Mouse (Mus musculus) gastrocnemius, adult 18-20 months (tissue): Measurements from ENCODE around the gene Fars2. TPM values are rescaled to one million over a fixed set of nuclear protein-coding genes. Genes with fewer than 3 reads are reported as not detected.

Experiments used
- DNase-seq: peaks from one replicate; pipeline ENCODE4 v3.0.0; 2021; ENCODE audit warnings: low spot score
- total RNA-seq, 2 experiments: library from RNA; stranded (reverse); gene quantifications; 2 replicates each; pipeline ENCODE4 v1.2.3; 2021

Fars2 gene
- total RNA-seq, 2 experiments from 2014 or later, result 34.7 to 36.1 TPM

DNA sequence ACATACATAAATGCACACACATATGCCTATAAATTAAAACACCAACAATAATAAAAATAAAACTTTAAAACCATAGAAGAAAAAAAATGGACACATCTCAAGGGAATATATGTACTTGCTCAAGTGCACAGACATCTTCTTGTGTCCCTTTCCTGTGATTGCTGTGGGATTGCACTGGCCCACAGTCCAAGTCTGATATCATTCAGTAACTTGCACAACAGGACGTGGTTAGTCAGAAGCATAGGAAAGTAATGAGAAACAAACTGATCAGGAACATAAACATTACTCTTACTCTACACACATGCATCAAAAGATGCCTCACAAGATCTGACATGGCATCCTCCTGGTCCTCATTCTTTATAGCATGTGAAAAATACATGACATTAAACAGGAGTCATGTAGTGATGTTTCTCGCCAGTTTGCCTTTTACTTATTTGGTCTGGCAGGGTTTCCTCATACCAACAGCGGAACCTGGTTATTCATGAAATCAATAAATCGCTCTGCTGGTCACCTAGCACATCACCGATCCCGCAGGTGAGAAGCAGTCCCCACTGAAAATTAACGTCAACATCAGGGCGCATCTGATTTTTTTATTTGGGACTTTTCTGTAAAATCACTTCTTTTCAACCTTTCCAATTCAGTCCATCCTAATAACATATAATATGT, 563.6 kb downstream of the Fars2 start:
- DNase-seq, result no peak

- DNase-seq, result no peak
These were observed 566.4 kb downstream of the Fars2 start for GRCm38 (mm10) chr13:36683581-36683980.

- DNase-seq, result no peak
These were observed 578.4 kb downstream of the Fars2 start for GRCm38 (mm10) chr13:36695516-36696201.

DNA sequence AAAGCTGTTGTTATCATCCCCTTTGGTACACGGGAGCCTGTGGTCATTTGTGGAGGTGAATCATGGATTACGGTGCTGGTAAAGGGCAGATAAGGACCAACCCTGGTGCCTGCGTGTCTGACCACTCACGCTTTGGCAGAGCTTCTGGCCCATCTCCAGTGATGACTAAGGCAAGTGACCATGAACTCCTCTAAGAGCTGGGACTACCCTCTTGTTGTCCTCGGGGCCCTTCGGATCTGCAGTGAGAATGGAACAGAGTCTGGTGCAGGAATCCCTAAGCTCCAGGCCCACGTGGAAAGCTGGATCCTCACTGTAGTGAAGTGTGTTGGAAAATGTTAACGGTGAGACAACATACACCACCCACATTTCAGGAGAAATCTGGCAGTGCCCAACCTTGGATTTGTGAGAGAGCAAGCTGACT, 579.1 kb downstream of the Fars2 start:
- peak; percentile 13 for DNase-seq

DNA sequence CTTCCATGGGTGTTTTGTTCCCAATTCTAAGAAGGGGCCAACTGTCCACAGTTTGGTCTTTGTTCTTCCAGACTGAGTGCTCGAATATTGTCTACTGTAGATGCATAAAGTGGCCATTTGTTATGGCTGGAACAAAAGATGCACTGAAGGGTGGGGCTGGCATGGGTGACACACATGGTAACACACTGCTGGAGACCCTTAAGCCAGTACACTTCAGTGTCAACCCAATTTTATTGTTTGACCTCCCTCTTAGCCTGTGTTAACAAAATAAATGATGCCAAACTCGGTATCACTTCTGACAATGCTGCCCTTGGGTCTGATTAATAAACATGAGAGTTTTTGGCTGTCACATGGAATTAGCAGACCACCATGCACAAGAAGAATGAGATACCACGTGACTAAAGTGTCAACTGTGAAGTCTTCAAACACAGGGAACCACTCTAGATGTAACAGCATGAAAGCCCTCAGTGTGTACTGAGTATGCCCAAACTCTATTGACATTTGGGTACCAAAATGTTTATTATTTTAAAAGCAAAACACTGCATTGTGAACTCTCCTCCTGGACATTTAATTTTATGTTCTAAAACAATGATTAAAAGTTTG, 590.0 kb downstream of the Fars2 start:
- no peak for DNase-seq

- DNase-seq, result no peak
These were observed 596.9 kb downstream of the Fars2 start for GRCm38 (mm10) chr13:36714101-36714500.

GRCm38 (mm10) chr13:36716708-36717107, 599.5 kb downstream of the Fars2 start:
- no peak for DNase-seq

DNA sequence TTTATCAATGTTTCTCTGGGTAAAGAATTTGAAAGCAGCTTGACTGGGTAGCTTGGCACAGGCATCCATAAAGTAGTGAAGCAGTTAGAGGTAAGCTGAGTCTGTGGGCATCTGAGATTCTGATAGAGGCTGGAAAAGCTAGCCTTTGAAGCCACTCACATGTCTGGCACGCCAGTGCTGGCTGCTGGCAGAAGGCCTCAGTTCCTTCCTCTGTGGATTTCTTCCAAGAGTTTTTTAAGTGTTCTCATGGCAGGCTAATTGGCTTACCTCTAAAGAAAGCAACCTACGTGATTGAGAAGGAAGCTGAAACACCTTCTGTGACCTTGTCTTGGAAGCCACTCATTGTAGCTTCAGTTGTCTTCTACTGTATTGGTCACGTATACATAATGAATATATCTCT, 600.2 kb downstream of the Fars2 start:
- no peak for DNase-seq

DNA sequence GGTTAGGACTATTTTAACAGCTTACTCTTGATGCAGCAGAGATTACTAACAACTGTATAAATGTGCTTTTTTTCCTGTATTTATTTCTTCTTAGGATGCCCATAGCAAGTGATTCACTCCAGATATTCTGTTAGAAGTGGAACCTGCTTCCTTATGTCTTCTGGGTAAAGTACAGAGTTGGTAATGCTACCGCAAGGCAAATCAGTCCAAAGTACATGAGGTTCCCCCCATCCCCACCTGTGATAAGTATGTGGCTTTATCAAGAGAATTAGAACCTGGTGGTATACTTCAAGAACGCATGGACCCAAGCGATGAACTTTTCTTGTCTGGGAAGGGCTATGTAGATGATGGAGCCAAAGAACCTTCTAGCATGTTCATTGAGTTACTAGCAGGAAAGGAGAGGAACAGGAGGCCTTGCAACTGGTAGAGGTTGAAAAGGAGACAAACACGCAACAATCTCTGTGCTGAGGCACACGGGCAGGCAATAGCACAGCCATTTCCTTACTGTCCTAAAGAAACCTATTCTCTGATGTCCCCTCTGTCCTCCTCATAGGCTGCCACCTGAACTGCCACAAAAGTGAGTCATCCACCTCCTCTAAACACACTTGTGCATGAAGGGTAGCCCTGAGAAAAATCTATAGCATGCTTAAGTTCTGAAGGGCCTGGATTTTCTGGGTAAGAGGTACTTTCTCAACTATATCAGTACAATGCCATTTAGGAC, 603.2 kb downstream of the Fars2 start:
- DNase-seq, result no peak

GRCm38 (mm10) chr13:36722309-36722708, 605.1 kb downstream of the Fars2 start:
- DNase-seq, result no peak

DNA sequence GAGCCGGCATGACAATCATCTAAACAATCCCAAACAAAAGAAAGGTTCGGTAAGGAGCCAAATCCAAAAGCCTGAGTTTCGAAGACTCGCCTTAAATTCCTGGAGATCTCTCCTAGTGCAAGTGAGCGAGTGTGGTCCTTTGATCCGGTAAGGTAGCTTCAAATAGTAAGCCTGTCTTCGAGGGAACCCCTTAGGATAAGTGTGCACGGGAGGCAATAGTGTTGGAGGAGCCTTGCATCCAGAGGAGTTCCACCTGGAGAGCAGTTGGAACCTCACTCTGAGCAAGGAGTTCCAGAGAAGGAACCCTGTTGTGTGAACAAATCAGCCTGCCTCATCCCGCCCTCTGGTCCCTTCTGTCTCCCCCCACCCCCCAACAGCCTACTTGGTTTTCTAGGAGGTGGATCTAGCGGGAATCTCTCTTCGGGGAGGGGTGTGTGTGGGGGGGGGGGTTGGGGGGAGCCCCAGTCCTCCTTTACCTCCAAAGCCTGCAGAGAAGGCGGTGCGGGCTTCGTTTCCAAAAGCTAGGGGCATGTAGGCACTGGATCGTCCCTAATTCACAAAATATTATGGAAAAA, 606.6 kb downstream of the Fars2 start:
- DNase-seq, result no peak

- DNase-seq, result no peak
These were observed 607.6 kb downstream of the Fars2 start for GRCm38 (mm10) chr13:36724533-36725470.

GRCm38 (mm10) chr13:36725881-36726280, 608.7 kb downstream of the Fars2 start:
- no peak for DNase-seq

- DNase-seq, result no peak
These were observed 609.3 kb downstream of the Fars2 start for GRCm38 (mm10) chr13:36726551-36726950.

GRCm38 (mm10) chr13:36726951-36727778, 610.0 kb downstream of the Fars2 start:
- no peak for DNase-seq

- no peak for DNase-seq
These were observed 610.7 kb downstream of the Fars2 start for GRCm38 (mm10) chr13:36727779-36728470.

DNA sequence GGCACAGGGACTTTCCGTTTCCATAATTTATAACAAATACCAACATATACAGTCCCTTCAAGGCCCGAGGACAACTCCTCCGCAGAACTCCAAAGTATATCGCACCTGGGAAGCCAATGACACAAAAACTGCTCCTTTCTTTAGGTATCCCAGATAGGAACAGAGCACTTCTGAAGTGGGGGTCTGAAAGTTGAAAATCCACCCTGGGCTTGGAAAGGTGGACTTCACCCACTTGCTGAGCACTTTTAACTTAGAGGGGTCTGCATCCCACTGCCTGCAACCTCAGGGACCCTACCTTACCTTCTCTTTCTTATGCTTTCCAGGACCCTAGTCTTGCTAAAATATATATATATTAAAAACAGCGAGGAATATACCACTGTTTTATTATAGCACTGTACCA, 611.3 kb downstream of the Fars2 start:
- no peak for DNase-seq

- DNase-seq, result no peak
These were observed 612.6 kb downstream of the Fars2 start for GRCm38 (mm10) chr13:36729731-36730340.

GRCm38 (mm10) chr13:36730341-36730761, 613.1 kb downstream of the Fars2 start:
- no peak for DNase-seq
